ENCODE assay signal across 19 mouse cellular contexts in the genomic region with DNA sequence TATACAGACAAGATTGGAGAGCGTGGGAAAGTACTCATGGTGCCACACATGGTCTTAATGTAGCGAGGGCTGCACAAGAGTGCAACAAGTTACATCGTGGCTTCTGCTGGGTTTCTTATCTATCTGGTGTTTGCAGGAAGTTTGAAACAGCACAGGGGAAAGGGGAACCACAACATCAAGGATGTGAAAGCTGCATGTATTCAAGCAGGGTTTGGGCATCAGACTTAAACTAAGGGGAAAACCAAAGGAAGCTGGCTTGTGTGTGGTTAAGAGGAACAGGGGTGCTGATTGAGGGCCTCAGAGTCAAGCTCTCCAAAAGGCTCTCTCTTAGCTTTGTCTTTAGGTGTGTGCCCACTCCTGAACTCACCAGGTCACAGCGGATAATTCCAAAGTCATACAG.
DNase-seq lines count a peak whose midpoint lies in the region; ATAC-seq and TF ChIP-seq lines count a peak whose summit lies in the region.
"Had no signal": no experiment of that assay in that cellular context is flagged by ENCODE, and none has a peak within 500 bp of the region (broad histone marks: within the 10 kb centered on the region; RNA-seq: fewer than 3 reads in every experiment).

No protein-coding gene starts in this region.

- DNase-seq in lung, postnatal 25 days (ENCODE audit: low spot score), result peak; percentile 8
- DNase-seq in lung, postnatal 0 days (ENCODE audit: low spot score), result no peak
- peak; percentile 54 for DNase-seq in CD4-positive helper T cell, adult 2 months (ENCODE audit: low read depth, low spot score)
- peak; percentile 33 for DNase-seq in naive thymus-derived CD4-positive, alpha-beta T cell, adult 2 months (ENCODE audit: low read depth)
- no peak for DNase-seq in retina, embryonic 14.5 days (ENCODE audit: low spot score)
- no peak for DNase-seq in ovary, adult 18-20 months (ENCODE audit: low spot score)
- DNase-seq: adrenal gland, postnatal 25 days; cerebellum, adult 11 months; gastrocnemius, postnatal 36 days; kidney, postnatal 10 days; right cerebral cortex, postnatal 14 days had no signal

- WGBS in lung, postnatal 0 days, result 77% methylated on average over 4 of the region's 4 CpGs

- H3K27ac ChIP-seq in lung, postnatal 0 days (ENCODE audit: low read length), result no peak overlapping the region
- H3K27ac ChIP-seq: heart, embryonic 15.5 days; hindbrain, postnatal 0 days; left cerebral cortex, adult 2 months; lung, embryonic 15.5 days; midbrain, embryonic 13.5 days; stomach, postnatal 0 days had no signal

- ATAC-seq in lung, postnatal 0 days, result no peak
- ATAC-seq in common myeloid progenitor, adult 5-6 weeks (replicated peaks; ENCODE audit: low read depth, poor library complexity, severe bottlenecking), result peak; percentile 95
- ATAC-seq: hindbrain, postnatal 0 days; midbrain, embryonic 13.5 days had no signal

- H3K4me3 ChIP-seq in lung, postnatal 0 days (ENCODE audit: low read depth, low read length), result no peak overlapping the region
- H3K4me3 ChIP-seq: erythroblast, embryonic 14.5 days; heart, embryonic 15.5 days; left cerebral cortex, adult 2 months; lung, embryonic 15.5 days; midbrain, embryonic 13.5 days had no signal

- H3K4me2 ChIP-seq in lung, postnatal 0 days (replicated peaks; ENCODE audit: low read depth, low read length), result no peak overlapping the region
- H3K4me2 ChIP-seq: heart, embryonic 15.5 days; lung, embryonic 15.5 days; midbrain, embryonic 13.5 days had no signal

- no peaks in the 10 kb centered on the region for H3K9me3 ChIP-seq in lung, postnatal 0 days (ENCODE audit: low read length)
- H3K9me3 ChIP-seq: heart, embryonic 15.5 days; lung, embryonic 15.5 days; midbrain, embryonic 13.5 days had no signal

- H3K4me1 ChIP-seq in lung, postnatal 0 days (ENCODE audit: insufficient read depth, low read depth, low read length), result no peaks in the 10 kb centered on the region
- H3K4me1 ChIP-seq: lung, embryonic 15.5 days; midbrain, embryonic 13.5 days had no signal

- no peak overlapping the region for H3K9ac ChIP-seq in lung, postnatal 0 days (replicated peaks; ENCODE audit: low read depth)
- H3K9ac ChIP-seq: heart, embryonic 15.5 days; lung, embryonic 15.5 days; midbrain, embryonic 13.5 days had no signal

- H3K27me3 ChIP-seq in lung, postnatal 0 days (replicated peaks; ENCODE audit: insufficient read depth, low read length), result no peaks in the 10 kb centered on the region
- H3K27me3 ChIP-seq: heart, embryonic 15.5 days; lung, embryonic 15.5 days; midbrain, embryonic 13.5 days had no signal

- no peak for TF ChIP-seq CTCF in lung, postnatal 0 days (IDR thresholded peaks at IDR 0.05)

- no peaks in the 10 kb centered on the region for H3K36me3 ChIP-seq in lung, postnatal 0 days (ENCODE audit: insufficient read depth, low read length)
- H3K36me3 ChIP-seq: heart, embryonic 15.5 days; lung, embryonic 15.5 days; midbrain, embryonic 13.5 days had no signal

- TF ChIP-seq EP300 in lung, postnatal 0 days (IDR thresholded peaks at IDR 0.05), result no peak

Comparison
In these comparisons a context has a peak if more than half of its experiments do, and no peak if none do; other contexts are left out.
1. DNase-seq: peak in lung, postnatal 25 days (single experiment), CD4-positive helper T cell, adult 2 months (single experiment) and naive thymus-derived CD4-positive, alpha-beta T cell, adult 2 months (single experiment); none in lung, postnatal 0 days (single experiment), retina, embryonic 14.5 days (single experiment) and ovary, adult 18-20 months (single experiment).